Mouse (Mus musculus) cortical plate, adult 2 months (tissue): ENCODE results near the gene Rfwd3. TPM values are rescaled to one million over a fixed set of nuclear protein-coding genes. Genes with fewer than 3 reads are reported as not detected.
"Not testable (repeated sequence)": the region's sequence is repeated elsewhere in the genome, so short reads cannot be mapped to it uniquely, and the experiment has no call there.

ENCODE experiments used
- H3K27ac ChIP-seq: fragments of 200-500 bp; 2 replicates; pipeline ENCODE4 v1.5.1; 2012; ENCODE audit warnings: low read length, control low read depth, inconsistent platforms; ENCODE audit not compliant: insufficient read depth
- H3K4me1 ChIP-seq: fragments of 200-500 bp; 2 replicates; pipeline ENCODE4 v1.6.1; 2011; ENCODE audit warnings: low read length; ENCODE audit not compliant: control insufficient read depth, insufficient read depth
- H3K4me3 ChIP-seq: fragments of 200-500 bp; 2 replicates; pipeline ENCODE4 v1.5.1; 2011; ENCODE audit warnings: mild to moderate bottlenecking, low read length, control low read depth; ENCODE audit not compliant: insufficient read depth
- CTCF ChIP-seq: fragments of 200-500 bp; IDR thresholded peaks from 2 replicates; pipeline ENCODE4 v1.5.1; 2011; ENCODE audit warnings: mild to moderate bottlenecking, control low read depth, low read length; ENCODE audit not compliant: insufficient read depth; ENCODE audit errors: extremely low read depth
- POLR2A ChIP-seq: fragments of 200-500 bp; IDR thresholded peaks from 2 replicates; pipeline ENCODE4 v1.6.1; 2011; ENCODE audit warnings: mild to moderate bottlenecking, low read length, control low read depth; ENCODE audit not compliant: insufficient read depth; ENCODE audit errors: extremely low read depth
- polyA plus RNA-seq: library from polyadenylated mRNA; depleted of rRNA; stranded (reverse); fragments of >200 nt; gene quantifications from 2 replicates; pipeline ENCODE4 v1.2.3, GENCODE M21; 2012; rRNA removed

Rfwd3 gene
- 15.2 TPM in 2 replicates for polyA plus RNA-seq

DNA sequence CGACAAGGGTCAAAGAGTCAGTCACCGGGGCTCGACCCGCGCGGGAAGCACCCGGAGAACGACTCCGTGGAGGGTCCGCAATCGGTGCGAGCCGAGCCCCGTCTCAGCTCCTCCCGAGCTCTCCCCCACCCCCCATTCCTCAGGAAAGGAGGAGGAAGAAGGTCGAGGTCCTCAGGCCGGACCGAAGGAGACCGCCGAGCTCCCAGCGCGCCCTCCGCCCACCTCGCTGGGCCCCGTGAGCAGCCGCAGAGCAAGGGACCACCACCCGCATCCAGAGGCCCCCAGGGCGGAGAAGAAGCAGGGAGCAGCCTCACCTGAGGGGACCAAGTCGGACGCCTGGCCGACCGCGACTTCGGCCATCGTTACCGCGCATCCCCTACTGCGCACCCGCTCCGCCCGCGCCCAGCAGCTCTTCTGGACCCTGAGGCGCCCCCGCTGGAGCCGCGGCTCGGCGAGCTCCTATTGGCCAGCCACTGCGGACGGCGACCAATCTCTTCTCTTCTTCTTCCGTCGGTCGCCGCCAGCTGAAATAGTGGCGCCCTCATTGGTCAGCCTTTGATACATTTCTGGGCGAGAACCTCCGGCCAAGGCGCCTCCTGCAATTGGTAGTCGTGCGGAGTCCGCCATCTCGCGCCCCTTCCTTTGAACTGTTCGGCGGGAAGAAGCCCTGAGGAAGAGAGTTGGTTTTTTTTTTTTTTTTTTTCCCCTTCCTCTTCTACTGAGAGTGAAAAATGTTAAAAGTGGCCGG lies at the start of gene Rfwd3:
Gene Rfwd3 (minus strand): TSS at position 402 of the 748 bp plus-strand sequence.
- peak; percentile 72 for TF ChIP-seq POLR2A
- TF ChIP-seq CTCF: no peak
- Histone ChIP-seq H3K4me1 (peaks cover 4% of the 10 kb centered on the region; the same call in 1 of the 2 replicates), H3K4me3 (peak within 1 kb of the TSS; percentile 99), H3K27ac (peak within 1 kb of the TSS; percentile 56)

DNA sequence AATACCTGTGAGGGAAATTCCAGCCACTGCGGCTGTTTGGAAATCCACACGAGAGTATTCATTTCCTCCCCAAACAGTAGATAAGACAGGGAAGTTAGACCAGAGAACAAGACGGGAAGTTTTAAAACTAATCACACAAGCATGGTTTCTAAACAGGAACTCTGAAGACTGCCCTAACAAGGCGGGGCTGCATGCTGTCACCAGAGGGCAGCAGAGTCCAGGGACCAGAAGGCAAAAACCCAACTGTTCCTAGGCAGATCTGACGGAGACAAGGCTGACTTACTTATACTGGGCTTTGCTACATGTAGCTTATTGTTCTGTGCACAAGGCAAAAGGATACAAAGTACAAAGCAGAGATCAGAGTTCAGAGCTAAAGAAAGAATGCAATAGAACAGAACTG lies 43.2 kb upstream of the Rfwd3 start:
- no peak for TF ChIP-seq POLR2A
- TF ChIP-seq CTCF: peak; percentile 99
- Histone ChIP-seq H3K4me1 (no peaks in the 10 kb centered on the region), H3K4me3 (no peak overlapping the region)

DNA sequence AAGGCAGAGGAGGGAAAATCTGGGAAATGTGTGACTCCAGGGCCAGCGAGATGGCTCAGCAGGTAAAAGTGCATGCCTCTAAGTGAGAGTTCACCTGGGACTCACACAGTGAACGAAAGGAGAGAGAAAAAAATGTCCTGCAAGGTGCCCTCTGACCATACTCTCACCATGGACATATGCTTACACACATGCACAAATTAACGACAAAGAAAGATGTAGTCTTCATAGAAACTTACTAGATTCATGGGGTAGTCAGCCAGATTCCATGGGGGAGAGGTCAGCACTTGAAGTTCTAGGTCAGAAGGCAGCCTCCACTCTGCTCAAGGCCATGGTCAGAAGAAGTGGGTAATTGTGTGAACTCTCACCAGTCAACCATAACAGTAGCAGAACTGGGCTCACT lies 40.2 kb upstream of the Rfwd3 start:
- TF ChIP-seq CTCF (no peak), POLR2A (no peak)
- no peak overlapping the region for H3K27ac ChIP-seq
- no peaks in the 10 kb centered on the region for H3K4me1 ChIP-seq
- no peak overlapping the region for H3K4me3 ChIP-seq

More for the DNA sequence above, 43.2 kb upstream of the Rfwd3 start:
- H3K27ac ChIP-seq: no peak overlapping the region

DNA sequence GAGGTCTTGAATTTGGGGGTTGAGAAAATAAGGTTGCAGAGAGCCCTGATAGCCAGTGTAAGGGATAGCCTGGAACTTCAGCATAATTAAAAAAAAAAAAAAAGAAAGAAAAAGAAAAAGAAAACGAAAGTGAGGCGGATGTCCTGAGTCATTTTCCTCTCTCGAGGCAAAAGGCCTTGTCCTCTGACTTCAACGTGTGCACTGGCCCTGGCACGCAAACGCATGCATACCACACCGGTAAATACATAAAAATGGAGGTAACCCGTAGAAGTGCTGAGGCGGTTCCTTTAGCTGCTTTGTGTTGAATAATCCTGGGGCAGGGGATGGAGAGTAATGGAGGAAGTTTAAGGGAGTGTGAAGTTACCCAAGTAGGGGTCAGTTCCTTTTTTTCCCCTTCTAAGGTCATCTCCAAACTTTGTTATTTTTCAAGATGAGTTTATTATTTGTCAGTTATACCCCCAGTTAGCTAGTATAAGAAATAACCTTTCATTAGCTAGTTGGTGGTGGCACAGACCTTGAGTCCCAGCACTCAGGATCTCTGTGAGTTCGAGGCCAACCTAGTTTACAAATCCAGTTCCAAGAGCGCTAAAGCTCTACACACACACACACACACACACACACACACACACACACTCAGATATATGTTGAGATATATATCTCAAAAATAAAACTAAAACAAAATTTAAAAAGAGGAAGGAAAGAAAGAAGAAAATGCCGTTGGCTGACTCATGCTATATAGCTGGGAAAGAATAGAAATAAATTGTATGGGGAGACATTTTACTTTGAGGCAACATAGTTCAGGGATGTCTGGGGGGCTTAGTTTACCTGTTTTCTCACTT lies 38.6 kb upstream of the Rfwd3 start:
- no peak overlapping the region; the same call in 1 of the 2 replicates for H3K4me3 ChIP-seq
- H3K4me1 ChIP-seq: no peaks in the 10 kb centered on the region
- TF ChIP-seq POLR2A: no peak
- no peak for TF ChIP-seq CTCF
- no peak overlapping the region for H3K27ac ChIP-seq

DNA sequence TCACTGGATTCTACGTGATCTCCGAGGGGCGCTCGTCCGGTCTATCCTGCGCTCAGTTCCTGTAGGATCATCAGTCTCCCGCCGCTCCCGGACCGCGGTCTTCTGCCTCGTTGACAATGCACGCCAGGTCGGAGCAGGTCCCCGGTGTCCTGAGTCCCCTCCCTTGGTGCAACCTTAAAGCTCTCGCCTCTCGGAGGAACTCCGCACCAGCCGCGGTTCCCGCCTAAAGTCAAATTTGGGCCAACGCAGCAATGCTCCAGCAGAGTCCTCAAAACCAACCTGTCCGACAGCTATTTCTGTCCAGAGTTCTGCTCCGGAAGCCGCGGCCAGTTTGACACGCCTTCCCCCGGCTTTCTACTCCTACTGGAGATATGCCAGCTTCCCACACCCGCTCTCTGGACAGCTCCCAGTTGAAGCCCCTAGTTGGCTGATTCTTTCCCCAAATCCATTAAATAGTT lies 37.9 kb upstream of the Rfwd3 start, which contains the start of gene Mlkl:
Gene Mlkl (minus strand): TSS at position 288 of the 458 bp plus-strand sequence.
- H3K27ac ChIP-seq: no peak within 1 kb of the TSS
- TF ChIP-seq CTCF (no peak), POLR2A (no peak)
- H3K4me3 ChIP-seq: peak within 1 kb of the TSS; percentile 33; the same call in 1 of the 2 replicates
- no peaks in the 10 kb centered on the region for H3K4me1 ChIP-seq

DNA sequence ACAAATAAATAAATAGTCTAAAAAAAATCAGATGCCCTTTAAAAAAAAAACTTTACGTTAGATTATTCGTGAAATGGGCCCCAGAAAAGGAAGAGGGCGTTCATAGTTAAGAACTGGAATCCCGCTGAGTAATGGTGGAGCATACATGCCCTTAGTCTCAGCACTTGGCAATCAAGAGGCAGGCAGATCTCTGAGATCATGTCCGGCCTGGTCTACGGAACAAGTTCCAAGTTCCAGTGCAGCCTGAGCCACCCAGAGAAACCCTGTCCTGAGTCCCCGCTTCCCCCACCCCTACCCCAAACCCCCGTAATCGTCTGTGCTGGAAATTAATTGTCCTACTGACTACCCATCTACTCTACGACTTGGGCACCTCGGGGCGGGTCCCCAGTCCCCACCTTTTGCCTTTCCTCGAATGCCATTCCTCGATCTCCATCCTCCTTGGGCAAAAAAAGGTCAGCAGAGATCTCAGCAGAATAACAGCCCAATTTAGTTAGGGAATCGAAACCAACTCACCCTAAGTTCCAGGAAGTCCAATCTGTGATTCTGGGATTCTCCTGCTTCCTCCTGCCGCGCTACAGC lies 37.4 kb upstream of the Rfwd3 start:
- Histone ChIP-seq H3K4me3 (peak overlapping the region; percentile 33; the same call in 1 of the 2 replicates), H3K27ac (no peak overlapping the region), H3K4me1 (no peaks in the 10 kb centered on the region)
- TF ChIP-seq POLR2A (no peak), CTCF (no peak)

DNA sequence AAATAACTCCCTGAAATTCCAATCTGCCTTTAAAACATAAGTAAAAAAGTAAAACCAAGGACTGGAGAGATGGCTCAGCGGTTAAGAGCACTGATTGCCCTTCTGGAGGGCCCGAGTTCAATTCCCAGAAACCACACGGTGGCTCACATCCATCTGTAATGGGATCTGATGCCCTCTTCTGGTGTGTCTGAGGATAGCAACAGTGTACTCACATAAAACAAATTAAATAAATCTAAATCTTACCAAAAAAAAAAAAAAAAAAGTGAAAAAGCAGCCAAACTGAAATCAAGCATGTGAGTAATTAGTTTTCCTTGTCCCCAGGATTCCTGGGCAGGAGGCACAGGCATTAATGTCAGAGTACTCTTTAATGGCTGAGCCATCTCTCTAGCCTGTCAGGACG lies 36.7 kb upstream of the Rfwd3 start:
- H3K4me1 ChIP-seq: no peaks in the 10 kb centered on the region
- H3K27ac ChIP-seq: no peak overlapping the region
- TF ChIP-seq CTCF: no peak
- TF ChIP-seq POLR2A: no peak
- H3K4me3 ChIP-seq: no peak overlapping the region

- H3K27ac ChIP-seq: no peak overlapping the region
- no peaks in the 10 kb centered on the region for H3K4me1 ChIP-seq
- TF ChIP-seq POLR2A (no peak), CTCF (no peak)
- no peak overlapping the region for H3K4me3 ChIP-seq
These were observed 25.3 kb upstream of the Rfwd3 start for GRCm38 (mm10) chr8:111325222-111325790.

- Histone ChIP-seq H3K27ac (no peak overlapping the region), H3K4me1 (no peaks in the 10 kb centered on the region), H3K4me3 (no peak overlapping the region)
- TF ChIP-seq CTCF (no peak), POLR2A (no peak)
These were observed 14.7 kb upstream of the Rfwd3 start for GRCm38 (mm10) chr8:111314729-111315128.

- H3K4me1 ChIP-seq, H3K27ac ChIP-seq, H3K4me3 ChIP-seq: not testable (repeated sequence)
These were observed 13.9 kb upstream of the Rfwd3 start for GRCm38 (mm10) chr8:111313961-111314360.
